Mouse (Mus musculus): ENCODE results near the gene Akr1c19. TPM values are rescaled to one million over a fixed set of nuclear protein-coding genes. Genes with fewer than 3 reads are reported as not detected.

The Akr1c19 gene
- polyA plus RNA-seq, 1 experiment from 2014 or later: 0.93 TPM

GRCm38 (mm10) chr13:4296991-4297390 lies 68.5 kb downstream of the Akr1c19 start:
- Histone ChIP-seq H3K36me3 (ENCODE audit: control insufficient read depth, insufficient read depth, low read length) (no peaks in the 10 kb centered on the region), H3K27ac (ENCODE audit: low read depth, low read length) (no peak overlapping the region), H3K9ac (ENCODE audit: low read depth, low read length) (no peak overlapping the region), H3K4me1 (ENCODE audit: control insufficient read depth, insufficient read depth, low read length) (no peaks in the 10 kb centered on the region), H3K9me3 (replicated peaks; ENCODE audit: control insufficient read depth, low read length) (no peaks in the 10 kb centered on the region), H3K4me2 (no peak overlapping the region), H3K4me3 (ENCODE audit: low read depth, low read length) (no peak overlapping the region), H3K27me3 (ENCODE audit: control insufficient read depth, insufficient read depth, low read length) (no peaks in the 10 kb centered on the region)
- no peak for ATAC-seq (replicated peaks; ENCODE audit: insufficient number of reproducible peaks, low FRiP score, low TSS enrichment)
- 73% methylated on average over 4 of the region's 4 CpGs for WGBS (ENCODE audit: insufficient replicate concordance)

Other genes with a start within 250 kb of the Akr1c19 start
- gene Akr1c14, start 179.7 kb upstream of the Akr1c19 start, polyA plus RNA-seq (2014; fragmentation: Nextera tagmentation; extraction: Ambion mirVana): 1.9 and 2.3 TPM in 2 replicates
- not detected in 2 replicates for gene Akr1c18, start 78.0 kb upstream of the Akr1c19 start, polyA plus RNA-seq (2014; fragmentation: Nextera tagmentation; extraction: Ambion mirVana)
- gene Akr1c13, start 37.5 kb upstream of the Akr1c19 start, polyA plus RNA-seq (2014; fragmentation: Nextera tagmentation; extraction: Ambion mirVana): 3.2 and 3.7 TPM in 2 replicates
- gene Akr1c12, start 50.7 kb downstream of the Akr1c19 start, polyA plus RNA-seq (2014; fragmentation: Nextera tagmentation; extraction: Ambion mirVana): 0.44 TPM in 1 of 2 replicates, not detected in the other
- gene Akr1c6, start 205.6 kb downstream of the Akr1c19 start, polyA plus RNA-seq (2014; fragmentation: Nextera tagmentation; extraction: Ambion mirVana): not detected in 2 replicates

Data from heart, embryonic 11.5 days (tissue).